Mouse (Mus musculus): ENCODE measurements around the gene Rdh12. TPM values are rescaled to one million over a fixed set of nuclear protein-coding genes. Genes with fewer than 3 reads are reported as not detected.

Gene Rdh12
- total RNA-seq, 2 experiments from 2014 or later: 1.2 to 2.4 TPM

DNA sequence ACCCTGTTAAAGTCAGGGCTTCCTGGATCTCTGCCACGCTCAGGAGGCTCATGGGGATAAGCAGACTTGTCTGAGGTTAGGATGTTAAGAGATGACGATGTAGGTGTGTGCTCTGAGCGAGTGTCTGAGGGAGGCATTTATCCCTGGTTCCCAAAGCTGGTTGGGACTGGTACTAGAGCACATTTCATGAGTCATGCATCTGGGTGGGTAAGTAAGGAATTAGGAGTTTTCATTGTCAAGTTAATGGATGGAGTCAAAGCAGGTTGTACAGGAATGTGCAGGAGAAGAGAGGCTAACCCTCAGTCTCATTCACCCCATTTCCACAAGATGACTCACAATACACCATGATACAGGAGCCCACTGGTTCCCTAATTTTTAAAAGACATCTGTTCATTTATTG, 39.4 kb downstream of the Rdh12 start:
- no peak for DNase-seq (ENCODE audit: low spot score in 2 of 2)

DNA sequence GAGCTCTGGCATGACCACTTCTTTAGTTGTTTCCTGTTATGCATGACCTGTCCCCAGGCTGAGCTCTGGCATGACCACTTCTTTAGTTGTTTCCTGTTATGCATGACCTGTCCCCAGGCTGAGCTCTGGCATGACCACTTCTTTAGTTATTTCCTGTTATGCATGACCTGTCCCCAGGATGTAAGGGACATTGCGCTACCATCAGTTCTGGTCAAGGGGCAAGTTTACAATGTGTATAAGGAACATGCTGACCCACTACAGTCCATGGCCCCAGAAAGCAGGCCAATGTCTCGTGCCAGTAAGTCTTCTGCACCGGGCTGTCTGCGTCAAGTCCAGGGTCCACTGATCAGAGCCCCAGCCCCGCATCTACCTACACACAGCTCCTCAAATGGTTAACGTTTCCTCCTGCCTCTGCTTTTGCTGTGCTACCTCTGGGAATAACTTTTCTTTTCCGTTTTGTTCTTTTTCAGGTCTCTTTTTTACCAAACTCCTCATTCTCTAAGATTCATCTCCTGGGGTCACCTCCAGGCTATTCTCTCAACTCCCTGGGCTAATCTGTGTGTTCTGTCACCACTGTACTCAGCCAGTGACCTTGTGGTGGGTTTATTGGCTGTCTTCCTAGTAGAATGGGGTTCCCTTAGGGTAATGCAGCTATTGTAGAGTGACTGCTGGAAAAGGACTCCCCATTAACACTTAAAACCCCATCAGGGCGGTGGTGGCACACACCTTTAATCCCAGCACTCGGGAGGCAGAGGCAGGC, 44.8 kb downstream of the Rdh12 start:
- no peak for DNase-seq (ENCODE audit: low spot score in 2 of 2)

DNA sequence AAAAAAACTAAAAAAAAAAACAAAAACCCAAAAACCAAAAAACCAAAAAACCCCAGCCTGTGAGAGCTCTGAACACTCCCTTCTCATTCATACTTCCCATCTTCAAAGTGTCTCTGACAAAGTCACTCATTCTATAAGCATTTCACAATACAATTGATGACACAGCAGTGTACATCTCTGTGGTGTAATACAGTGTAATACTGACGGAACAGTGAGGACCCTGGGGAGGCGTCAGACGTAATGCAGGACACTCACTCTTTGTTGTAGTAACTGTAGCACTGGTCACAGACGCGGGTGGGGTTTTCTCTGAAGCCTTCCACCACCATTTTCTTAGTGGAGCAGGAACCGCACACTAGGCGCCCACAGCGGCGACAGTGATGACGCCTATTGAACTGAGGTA, 46.3 kb downstream of the Rdh12 start:
- DNase-seq (ENCODE audit: low spot score in 2 of 2): no peak

DNA sequence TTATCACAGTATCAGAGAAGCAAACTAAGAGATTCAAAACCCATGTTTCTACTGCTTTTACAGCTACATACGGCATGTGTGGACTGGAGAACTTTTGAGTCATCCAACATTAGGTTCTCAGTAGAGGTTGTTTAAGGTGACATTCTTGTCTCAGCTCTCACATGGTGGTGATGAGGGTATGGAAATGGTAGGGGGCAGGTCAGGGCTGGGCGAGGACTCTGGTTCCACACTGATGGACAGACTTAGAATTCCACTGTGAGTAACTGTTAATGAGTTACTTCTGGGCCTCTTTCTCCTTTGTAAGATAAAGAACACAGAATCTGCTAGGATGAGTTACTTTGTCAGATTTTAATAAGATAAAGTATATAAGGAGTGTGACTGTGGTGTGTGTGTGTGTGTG, 51.4 kb downstream of the Rdh12 start:
- no peak for DNase-seq (ENCODE audit: low spot score in 2 of 2)

DNA sequence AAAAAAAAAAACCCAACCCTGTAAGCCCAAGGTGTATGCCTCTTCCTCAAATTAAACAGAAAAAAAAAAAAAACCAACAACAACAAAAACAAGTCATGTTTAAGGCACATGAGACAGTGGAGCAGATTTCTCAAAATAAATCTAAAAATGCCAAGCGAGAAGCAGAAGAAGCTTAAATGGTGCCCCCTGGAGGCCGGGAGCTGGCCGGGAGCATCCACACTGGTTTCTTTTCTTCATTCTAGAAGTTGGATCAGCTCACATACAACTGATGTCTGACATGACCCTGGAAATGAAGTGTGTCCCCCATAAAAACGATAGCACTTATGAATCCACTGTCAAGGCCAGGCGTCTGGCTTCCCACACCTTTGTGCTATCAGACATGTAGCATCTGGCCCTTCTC, 52.3 kb downstream of the Rdh12 start:
- DNase-seq (ENCODE audit: low spot score in 2 of 2): peak; percentile 10 to 16

Other genes with a start within 250 kb of the Rdh12 start
- gene Tmem229b, start 201.3 kb upstream of the Rdh12 start, total RNA-seq (2021): 10 to 100 TPM; 74.6 to 80.0 TPM
- gene Plekhh1, start 179.8 kb upstream of the Rdh12 start, total RNA-seq (2021): 10 to 100 TPM in 1 of 2 experiments, 1 to 10 TPM in 1; 8.5 to 11.4 TPM
- 10 to 100 TPM in 1 of 2 experiments, 1 to 10 TPM in 1; 9.8 to 10.2 TPM for gene Pigh, start 119.3 kb upstream of the Rdh12 start, total RNA-seq (2021)
- 1 to 10 TPM; 5.7 to 6.8 TPM for gene Arg2, start 78.1 kb upstream of the Rdh12 start, total RNA-seq (2021)
- 100 to 1,000 TPM; 121 to 134 TPM for gene Vti1b, start 36.2 kb upstream of the Rdh12 start, total RNA-seq (2021)
- 10 to 100 TPM; 23.6 to 23.9 TPM for gene Rdh11, start 16.6 kb upstream of the Rdh12 start, total RNA-seq (2021)
- 10 to 100 TPM; 27.0 to 30.0 TPM for gene Zfyve26, start 87.4 kb downstream of the Rdh12 start, total RNA-seq (2021)
- gene Rad51b, start 88.4 kb downstream of the Rdh12 start, total RNA-seq (2021): under 1 TPM; 0.33 to 0.46 TPM